Mouse (Mus musculus): Measurements from ENCODE around the gene Plcl1. TPM values are rescaled to one million over a fixed set of nuclear protein-coding genes. Genes with fewer than 3 reads are reported as not detected.

Gene Plcl1
- total and polyA plus RNA-seq, 3 experiments = not detected

DNA sequence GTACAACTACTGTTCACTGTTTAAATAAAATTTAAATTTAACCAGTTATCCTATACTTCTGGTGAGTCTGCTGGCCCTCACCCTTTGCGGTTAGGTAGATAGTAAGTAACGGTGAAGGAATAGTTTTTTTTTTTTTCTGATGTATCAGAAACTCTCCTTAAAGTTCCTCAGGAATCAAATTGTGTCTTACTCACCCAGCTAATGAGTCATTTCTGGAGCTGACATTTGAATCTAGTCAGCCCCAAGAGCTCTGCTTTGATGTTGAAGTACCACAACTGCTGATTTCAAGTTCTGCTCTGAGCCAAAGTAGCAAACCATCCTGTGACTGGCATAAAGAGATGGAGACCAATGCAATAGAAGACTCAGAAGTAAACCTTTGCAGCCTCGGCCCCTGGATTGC, 24.9 kb downstream of the Plcl1 start:
- Histone ChIP-seq H3K27me3 (ENCODE audit: control insufficient read depth in 1 of 2, insufficient read depth in 2 of 2, low read length in 2 of 2) (peaks cover 0 to under 1% of the 10 kb centered on the region in 2 experiments; a peak in 1 of 4 replicates), H3K36me3 (ENCODE audit: control insufficient read depth in 1 of 2, insufficient read depth in 2 of 2, low read length in 2 of 2) (no peaks in the 10 kb centered on the region), H3K27ac (ENCODE audit: control insufficient read depth, low read depth, low read length) (no peak overlapping the region), H3K79me2 (ENCODE audit: control insufficient read depth, insufficient read depth, low read length, poor library complexity) (no peaks in the 10 kb centered on the region), H3K4me3 (ENCODE audit: control insufficient read depth in 1 of 2, insufficient read depth in 1 of 2, low read depth in 2 of 2, low read length in 2 of 2) (no peak overlapping the region), H3K4me1 (ENCODE audit: control insufficient read depth in 1 of 2, insufficient read depth in 2 of 2, low read length in 2 of 2) (no peaks in the 10 kb centered on the region), H3K9ac (ENCODE audit: control insufficient read depth, low read depth, low read length, poor library complexity, severe bottlenecking) (no peak overlapping the region), H3K9me3 (replicated peaks; ENCODE audit: insufficient read depth, low read length) (no peaks in the 10 kb centered on the region)
- TF ChIP-seq MEF2A (IDR thresholded peaks at IDR 0.05; ENCODE audit: extremely low read depth, insufficient replicate concordance, low read depth, low read length, poor library complexity, severe bottlenecking) (no peak), ZC3H11A (IDR thresholded peaks at IDR 0.05; ENCODE audit: low read depth, low read length) (no peak), RCOR1 (IDR thresholded peaks at IDR 0.05; ENCODE audit: low read depth, low read length) (no peak), E2F4 (IDR thresholded peaks at IDR 0.05; ENCODE audit: borderline replicate concordance, low read depth, low read length) (no peak), CHD2 (IDR thresholded peaks at IDR 0.05; ENCODE audit: low read length) (no peak), ZNF384 (IDR thresholded peaks at IDR 0.05; ENCODE audit: low read depth, low read length) (no peak), ETS1 (IDR thresholded peaks at IDR 0.05; ENCODE audit: low read depth, low read length) (no peak), TCF12 (IDR thresholded peaks at IDR 0.05; ENCODE audit: low read depth, low read length) (no peak), NELFE (IDR thresholded peaks at IDR 0.05; ENCODE audit: low read depth, low read length) (no peak), MAX (IDR thresholded peaks at IDR 0.05; ENCODE audit: low read length) (no peak), TAL1 (IDR thresholded peaks at IDR 0.05; ENCODE audit: low read length) (no peak), EP300 (IDR thresholded peaks at IDR 0.05; ENCODE audit: low read depth in 1 of 2, low read length in 2 of 2) (no peak), CHD1 (IDR thresholded peaks at IDR 0.05; ENCODE audit: low read depth, low read length) (no peak), SMC3 (IDR thresholded peaks at IDR 0.05; ENCODE audit: low read depth, low read length) (no peak), POLR2AphosphoS5 (IDR thresholded peaks at IDR 0.05; ENCODE audit: borderline replicate concordance, low read depth, low read length) (no peak), NRF1 (IDR thresholded peaks at IDR 0.05; ENCODE audit: insufficient read depth, low read depth, low read length, poor library complexity, severe bottlenecking) (no peak), POLR2A (IDR thresholded peaks at IDR 0.05; ENCODE audit: control insufficient read depth in 1 of 2, insufficient read depth in 1 of 2, low read depth in 1 of 2, low read length in 2 of 2, poor library complexity in 1 of 2) (no peak), USF1 (IDR thresholded peaks at IDR 0.05; ENCODE audit: low read depth, low read length) (no peak), ELF1 (IDR thresholded peaks at IDR 0.05; ENCODE audit: low read depth, low read length) (no peak), UBTF (IDR thresholded peaks at IDR 0.05; ENCODE audit: borderline replicate concordance, insufficient read depth, low read depth, low read length) (no peak)
- no peak for DNase-seq (ENCODE audit: low read depth, low spot score)

DNA sequence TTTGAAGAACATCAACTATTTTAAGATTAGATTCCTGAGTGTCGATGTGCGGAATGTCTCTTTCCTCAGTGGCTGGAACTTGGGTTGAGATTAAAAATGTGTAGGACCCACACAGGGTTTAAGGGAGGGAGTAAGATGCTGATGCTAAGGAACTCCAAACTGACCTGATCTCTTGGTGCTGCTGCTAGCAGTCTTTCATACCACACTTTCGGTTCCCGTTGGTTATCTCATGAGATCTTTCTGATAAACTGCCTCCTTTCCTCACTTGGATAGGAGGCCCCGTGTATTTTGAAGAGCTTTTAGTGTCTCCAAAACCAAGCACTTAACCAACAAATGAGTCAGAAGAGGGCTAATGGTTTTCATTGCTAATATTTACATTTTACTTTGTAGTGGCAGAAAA, 30.9 kb downstream of the Plcl1 start:
- H3K79me2 ChIP-seq (ENCODE audit: control insufficient read depth, insufficient read depth, low read length, poor library complexity) = no peaks in the 10 kb centered on the region
- H3K4me3 ChIP-seq (ENCODE audit: control insufficient read depth in 1 of 2, insufficient read depth in 1 of 2, low read depth in 2 of 2, low read length in 2 of 2) = no peak overlapping the region
- no peaks in the 10 kb centered on the region for H3K4me1 ChIP-seq (ENCODE audit: control insufficient read depth in 1 of 2, insufficient read depth in 2 of 2, low read length in 2 of 2)
- no peak overlapping the region for H3K9ac ChIP-seq (ENCODE audit: control insufficient read depth, low read depth, low read length, poor library complexity, severe bottlenecking)
- H3K27ac ChIP-seq (ENCODE audit: control insufficient read depth, low read depth, low read length) = no peak overlapping the region
- peaks cover 0 to 2% of the 10 kb centered on the region in 2 experiments; a peak in 1 of 4 replicates for H3K27me3 ChIP-seq (ENCODE audit: control insufficient read depth in 1 of 2, insufficient read depth in 2 of 2, low read length in 2 of 2)
- no peaks in the 10 kb centered on the region for H3K9me3 ChIP-seq (replicated peaks; ENCODE audit: insufficient read depth, low read length)
- TF ChIP-seq NRF1 (IDR thresholded peaks at IDR 0.05; ENCODE audit: insufficient read depth, low read depth, low read length, poor library complexity, severe bottlenecking) (no peak), NELFE (IDR thresholded peaks at IDR 0.05; ENCODE audit: low read depth, low read length) (no peak), RAD21 (IDR thresholded peaks at IDR 0.05; ENCODE audit: low read depth, low read length) (no peak), TBP (IDR thresholded peaks at IDR 0.05; ENCODE audit: low read depth, low read length) (no peak), BHLHE40 (IDR thresholded peaks at IDR 0.05; ENCODE audit: borderline replicate concordance, low read depth, low read length) (no peak), ETS1 (IDR thresholded peaks at IDR 0.05; ENCODE audit: low read depth, low read length) (no peak), CTCF (IDR thresholded peaks at IDR 0.05 in 2 of 3, conservative IDR thresholded peaks at IDR 0.05 in 1 of 3; ENCODE audit: control insufficient read depth in 1 of 3, insufficient read depth in 1 of 3, low read depth in 2 of 3, low read length in 3 of 3, poor library complexity in 1 of 3, severe bottlenecking in 1 of 3) (no peak)
- H3K36me3 ChIP-seq (ENCODE audit: control insufficient read depth in 1 of 2, insufficient read depth in 2 of 2, low read length in 2 of 2) = no peaks in the 10 kb centered on the region
- DNase-seq (ENCODE audit: low read depth, low spot score) = no peak

Measured in MEL (cell line).